Mouse (Mus musculus): ENCODE measurements at regions not wholly inside any gene's neighbourhood (a gene's known extent, or its start where the extent isn't known, plus 50 kb on each side); places are given as distances from the start of the nearest gene placed in this dataset.

DNA sequence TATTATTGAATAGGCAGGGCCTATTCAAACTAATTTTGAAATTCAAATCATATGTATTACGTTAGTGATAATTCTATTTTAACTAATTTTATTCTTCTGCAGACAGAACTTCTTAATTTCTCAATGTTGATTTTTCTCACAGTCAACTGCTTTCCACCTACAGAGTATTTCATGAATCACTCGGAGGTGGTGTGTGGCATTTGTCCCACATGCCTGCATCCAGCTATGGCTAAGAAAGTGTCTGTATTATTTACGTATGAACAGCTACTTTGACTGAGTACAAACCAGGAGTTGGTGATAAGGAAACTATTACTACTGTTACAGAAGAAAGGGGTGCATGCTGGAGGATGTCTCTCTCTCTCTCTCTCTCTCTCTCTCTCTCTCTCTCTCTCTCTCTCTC lies 619.5 kb upstream of the Tle4 start:
- H3K27ac ChIP-seq (ENCODE audit: insufficient read depth, low read length), result no peak overlapping the region
- no peak for TF ChIP-seq POLR2A (IDR thresholded peaks at IDR 0.05; ENCODE audit: borderline replicate concordance, insufficient read depth, low read length)
- no peak for TF ChIP-seq CTCF (IDR thresholded peaks at IDR 0.05; ENCODE audit: borderline replicate concordance, insufficient read depth, low read depth, low read length)
- no peak for DNase-seq
- H3K27me3 ChIP-seq (ENCODE audit: control insufficient read depth, insufficient read depth, low read length), result no peaks in the 10 kb centered on the region; the same call in 1 of the 2 replicates
- H3K4me3 ChIP-seq (replicated peaks; ENCODE audit: insufficient read depth, low read depth, low read length), result no peak overlapping the region
- 76% methylated on average over 3 of the region's 3 CpGs for WGBS
- no peaks in the 10 kb centered on the region for H3K4me1 ChIP-seq (ENCODE audit: control insufficient read depth, insufficient read depth, low read length)

GRCm38 (mm10) chr19:15214651-15215050 lies 616.8 kb upstream of the Tle4 start:
- Histone ChIP-seq H3K27ac (ENCODE audit: insufficient read depth, low read length) (no peak overlapping the region), H3K27me3 (ENCODE audit: control insufficient read depth, insufficient read depth, low read length) (no peaks in the 10 kb centered on the region; the same call in 1 of the 2 replicates), H3K4me1 (ENCODE audit: control insufficient read depth, insufficient read depth, low read length) (no peaks in the 10 kb centered on the region), H3K4me3 (replicated peaks; ENCODE audit: insufficient read depth, low read depth, low read length) (no peak overlapping the region)
- 13% methylated on average over 3 of the region's 3 CpGs for WGBS
- TF ChIP-seq CTCF (IDR thresholded peaks at IDR 0.05; ENCODE audit: borderline replicate concordance, insufficient read depth, low read depth, low read length), result no peak
- TF ChIP-seq POLR2A (IDR thresholded peaks at IDR 0.05; ENCODE audit: borderline replicate concordance, insufficient read depth, low read length), result no peak
- no peak for DNase-seq

DNA sequence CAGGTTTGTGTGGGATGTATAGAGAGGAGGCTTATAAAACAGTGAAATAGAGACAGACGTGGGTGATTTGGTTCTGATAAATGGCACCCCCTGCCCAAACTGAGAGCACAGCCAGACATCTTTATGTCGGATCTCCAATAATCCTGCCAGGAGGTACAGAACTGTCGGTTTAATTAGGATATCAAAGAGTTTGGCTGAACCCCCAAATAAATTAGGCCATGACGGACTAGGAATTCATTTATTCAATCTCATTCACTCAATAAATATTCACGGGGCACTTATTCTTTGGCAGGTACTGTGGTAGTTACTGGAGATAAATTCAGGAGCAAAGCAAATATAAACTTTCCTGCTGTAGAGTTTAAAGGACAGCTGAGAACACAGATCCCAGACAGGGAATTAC lies 615.0 kb upstream of the Tle4 start:
- 20% methylated on average over 5 of the region's 5 CpGs for WGBS
- TF ChIP-seq CTCF (IDR thresholded peaks at IDR 0.05; ENCODE audit: borderline replicate concordance, insufficient read depth, low read depth, low read length), result no peak
- TF ChIP-seq POLR2A (IDR thresholded peaks at IDR 0.05; ENCODE audit: borderline replicate concordance, insufficient read depth, low read length), result no peak
- Histone ChIP-seq H3K27me3 (ENCODE audit: control insufficient read depth, insufficient read depth, low read length) (no peaks in the 10 kb centered on the region; the same call in 1 of the 2 replicates), H3K27ac (ENCODE audit: insufficient read depth, low read length) (no peak overlapping the region), H3K4me3 (replicated peaks; ENCODE audit: insufficient read depth, low read depth, low read length) (no peak overlapping the region), H3K4me1 (ENCODE audit: control insufficient read depth, insufficient read depth, low read length) (no peaks in the 10 kb centered on the region)
- no peak for DNase-seq

DNA sequence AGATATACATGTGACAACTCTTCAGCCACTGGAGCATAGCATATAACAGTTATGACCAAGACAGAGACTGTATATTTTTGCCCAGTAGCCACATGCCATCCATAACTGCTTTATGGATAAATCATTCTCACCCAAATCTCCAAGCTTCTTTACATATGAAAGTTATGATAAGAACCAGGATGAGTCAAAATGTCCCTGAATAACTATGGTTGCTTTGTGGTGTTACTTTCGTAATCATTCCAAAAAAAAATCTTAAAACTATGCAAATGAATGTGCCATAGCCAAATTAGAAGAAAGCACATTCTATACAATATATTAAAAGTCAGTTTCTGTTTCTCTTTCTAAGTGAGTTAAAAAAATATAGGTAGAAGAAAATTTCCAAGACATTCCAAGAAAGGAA lies 605.2 kb upstream of the Tle4 start:
- Histone ChIP-seq H3K27ac (ENCODE audit: insufficient read depth, low read length) (no peak overlapping the region), H3K4me3 (replicated peaks; ENCODE audit: insufficient read depth, low read depth, low read length) (no peak overlapping the region), H3K27me3 (ENCODE audit: control insufficient read depth, insufficient read depth, low read length) (no peaks in the 10 kb centered on the region), H3K4me1 (ENCODE audit: control insufficient read depth, insufficient read depth, low read length) (no peaks in the 10 kb centered on the region)
- 93% methylated on average over 1 of the region's 1 CpGs for WGBS
- no peak for DNase-seq
- TF ChIP-seq POLR2A (IDR thresholded peaks at IDR 0.05; ENCODE audit: borderline replicate concordance, insufficient read depth, low read length) (no peak), CTCF (IDR thresholded peaks at IDR 0.05; ENCODE audit: borderline replicate concordance, insufficient read depth, low read depth, low read length) (no peak)

DNA sequence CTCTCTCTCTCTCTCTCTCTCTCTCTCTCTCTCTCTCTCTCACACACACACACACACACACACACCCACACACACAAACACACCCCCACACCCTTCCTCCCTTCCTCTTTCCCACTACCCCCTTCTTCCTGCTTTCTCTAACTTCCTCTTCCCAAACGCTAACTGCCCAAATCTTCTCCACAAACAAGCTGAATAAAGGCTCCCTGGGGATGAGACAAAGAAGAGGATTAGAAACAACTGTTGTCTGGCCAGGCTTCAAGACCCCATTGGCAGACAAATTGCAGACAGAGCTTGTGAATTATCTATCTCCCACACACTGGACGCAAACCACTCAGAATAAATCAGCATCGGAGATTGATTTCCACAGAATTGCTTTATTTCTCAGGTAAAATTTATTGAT lies 603.4 kb upstream of the Tle4 start:
- H3K4me1 ChIP-seq (ENCODE audit: control insufficient read depth, insufficient read depth, low read length), result no peaks in the 10 kb centered on the region
- no peak for TF ChIP-seq POLR2A (IDR thresholded peaks at IDR 0.05; ENCODE audit: borderline replicate concordance, insufficient read depth, low read length)
- no peak for TF ChIP-seq CTCF (IDR thresholded peaks at IDR 0.05; ENCODE audit: borderline replicate concordance, insufficient read depth, low read depth, low read length)
- no peak for DNase-seq
- no peak overlapping the region for H3K27ac ChIP-seq (ENCODE audit: insufficient read depth, low read length)
- WGBS, result 7% methylated on average over 3 of the region's 3 CpGs
- no peaks in the 10 kb centered on the region for H3K27me3 ChIP-seq (ENCODE audit: control insufficient read depth, insufficient read depth, low read length)
- H3K4me3 ChIP-seq (replicated peaks; ENCODE audit: insufficient read depth, low read depth, low read length), result no peak overlapping the region

- Histone ChIP-seq H3K27me3 (ENCODE audit: control insufficient read depth, insufficient read depth, low read length) (no peaks in the 10 kb centered on the region), H3K4me3 (replicated peaks; ENCODE audit: insufficient read depth, low read depth, low read length) (no peak overlapping the region), H3K27ac (ENCODE audit: insufficient read depth, low read length) (no peak overlapping the region), H3K4me1 (ENCODE audit: control insufficient read depth, insufficient read depth, low read length) (no peaks in the 10 kb centered on the region)
- no peak for TF ChIP-seq CTCF (IDR thresholded peaks at IDR 0.05; ENCODE audit: borderline replicate concordance, insufficient read depth, low read depth, low read length)
- no peak for TF ChIP-seq POLR2A (IDR thresholded peaks at IDR 0.05; ENCODE audit: borderline replicate concordance, insufficient read depth, low read length)
- no peak for DNase-seq
- WGBS, result 72% methylated on average over 4 of the region's 4 CpGs
These were observed 602.9 kb upstream of the Tle4 start for GRCm38 (mm10) chr19:15200792-15201191.

DNA sequence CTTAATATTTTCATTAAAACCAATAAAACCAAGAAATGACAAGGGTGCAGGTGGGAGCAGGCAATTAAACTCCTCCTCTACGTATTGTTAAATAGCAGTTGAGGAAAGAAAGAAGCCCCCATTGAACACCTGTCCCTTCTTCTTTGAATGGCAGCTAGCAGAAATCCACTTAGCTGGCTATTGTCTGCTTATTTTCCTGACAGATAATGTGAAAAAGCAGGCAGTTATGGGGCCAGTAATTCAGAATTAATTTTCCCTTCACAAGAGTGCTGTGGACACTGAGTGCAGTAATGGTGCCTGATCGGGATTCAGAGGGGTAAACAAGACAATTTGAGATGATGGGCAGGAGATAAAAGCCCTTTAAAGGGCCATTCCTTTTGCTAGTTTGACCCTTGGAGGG lies 602.5 kb upstream of the Tle4 start:
- no peak for TF ChIP-seq POLR2A (IDR thresholded peaks at IDR 0.05; ENCODE audit: borderline replicate concordance, insufficient read depth, low read length)
- TF ChIP-seq CTCF (IDR thresholded peaks at IDR 0.05; ENCODE audit: borderline replicate concordance, insufficient read depth, low read depth, low read length), result no peak
- Histone ChIP-seq H3K4me1 (ENCODE audit: control insufficient read depth, insufficient read depth, low read length) (no peaks in the 10 kb centered on the region), H3K4me3 (replicated peaks; ENCODE audit: insufficient read depth, low read depth, low read length) (no peak overlapping the region), H3K27ac (ENCODE audit: insufficient read depth, low read length) (no peak overlapping the region), H3K27me3 (ENCODE audit: control insufficient read depth, insufficient read depth, low read length) (no peaks in the 10 kb centered on the region)
- WGBS, result 53% methylated on average over 2 of the region's 2 CpGs
- DNase-seq, result no peak

DNA sequence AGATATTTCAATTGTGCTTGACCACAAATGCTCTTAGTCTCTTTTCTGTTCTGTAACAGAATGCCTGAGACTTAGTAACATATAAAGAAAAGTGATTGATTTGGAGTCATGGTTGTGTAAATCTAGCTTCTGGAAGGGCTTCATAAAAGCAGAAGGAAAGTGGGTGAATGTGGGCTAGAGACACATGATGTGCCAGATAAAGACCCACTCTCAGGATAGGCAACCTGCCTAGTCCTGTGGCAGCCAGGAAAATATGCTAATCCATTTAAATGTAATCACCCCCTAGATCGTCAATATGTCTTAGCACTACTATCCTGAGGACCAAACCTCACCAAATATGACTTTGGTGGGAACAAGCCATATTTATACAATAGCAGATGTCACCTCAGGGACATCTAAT lies 601.8 kb upstream of the Tle4 start:
- H3K27ac ChIP-seq (ENCODE audit: insufficient read depth, low read length), result no peak overlapping the region
- no peaks in the 10 kb centered on the region for H3K27me3 ChIP-seq (ENCODE audit: control insufficient read depth, insufficient read depth, low read length)
- WGBS, result 22% methylated on average over 1 of the region's 1 CpGs
- TF ChIP-seq POLR2A (IDR thresholded peaks at IDR 0.05; ENCODE audit: borderline replicate concordance, insufficient read depth, low read length), result no peak
- no peaks in the 10 kb centered on the region for H3K4me1 ChIP-seq (ENCODE audit: control insufficient read depth, insufficient read depth, low read length)
- no peak overlapping the region for H3K4me3 ChIP-seq (replicated peaks; ENCODE audit: insufficient read depth, low read depth, low read length)
- DNase-seq, result no peak

Measured in cerebellum, adult 2 months (tissue).